11 mouse cellular contexts compared by ENCODE assay signal in genomic region chr11:4678700-4679440, GRCm38 (mm10). TPM values are rescaled to one million over a fixed set of nuclear protein-coding genes. Genes with fewer than 3 reads are reported as not detected.
DNase-seq lines count a peak whose midpoint lies in the region; ATAC-seq and TF ChIP-seq lines count a peak whose summit lies in the region.
"Had no signal": no experiment of that assay in that cellular context is flagged by ENCODE, and none has a peak within 500 bp of the region (broad histone marks: within the 10 kb centered on the region; RNA-seq: fewer than 3 reads in every experiment).

No protein-coding gene starts in this region.

- intact Hi-C loops in left cerebral cortex, postnatal 25 days (cut with DNase I): loop anchor here (1.0 kb wide), 1 partner anchor 18 kb away; no protein-coding TSS in a partner anchor

- H3K4me1 ChIP-seq in stomach, embryonic 15.5 days: peaks cover 13% of the 10 kb centered on the region; the same call in 1 of the 2 replicates
- no peaks in the 10 kb centered on the region for H3K4me1 ChIP-seq in stomach, postnatal 0 days (replicated peaks; ENCODE audit: control insufficient read depth, insufficient read depth)

- no peak overlapping the region for H3K9ac ChIP-seq in stomach, embryonic 15.5 days
- no peak overlapping the region for H3K9ac ChIP-seq in stomach, postnatal 0 days (ENCODE audit: low read length)

- H3K4me2 ChIP-seq in stomach, embryonic 15.5 days: no peak overlapping the region
- H3K4me2 ChIP-seq in stomach, postnatal 0 days (replicated peaks; ENCODE audit: low read depth): no peak overlapping the region

- no peaks in the 10 kb centered on the region for H3K27me3 ChIP-seq in stomach, embryonic 15.5 days (replicated peaks)
- no peaks in the 10 kb centered on the region for H3K27me3 ChIP-seq in stomach, postnatal 0 days (ENCODE audit: control insufficient read depth, insufficient read depth, low read length)

- no peak for TF ChIP-seq EP300 in stomach, postnatal 0 days (optimal IDR thresholded peaks at IDR 0.05)

- DNase-seq in adrenal gland, adult 2 months: peak; percentile 24
- DNase-seq in adrenal gland, postnatal 4 days (ENCODE audit: low spot score in 2 of 2): no peak
- DNase-seq in stomach, postnatal 0 days (ENCODE audit: low spot score): no peak
- peak; percentile 62 to 92 for DNase-seq in left cerebral cortex, postnatal 25 days (ENCODE audit: low spot score in 2 of 2)
- DNase-seq in telencephalon, adult 2 months (ENCODE audit: low read depth, low spot score): peak; percentile 79
- DNase-seq in B cell, adult 2 months: no peak
- DNase-seq in cerebellum, adult 9-10 months: no peak
- DNase-seq: kidney, adult 11 months had no signal

- ATAC-seq in stomach, embryonic 15.5 days (ENCODE audit: insufficient read depth, low FRiP score, low read depth): no peak
- no peak for ATAC-seq in stomach, postnatal 0 days (ENCODE audit: low FRiP score, low TSS enrichment)

- no peak for TF ChIP-seq CTCF in stomach, postnatal 0 days (IDR thresholded peaks at IDR 0.05; ENCODE audit: low read depth)

- no peak overlapping the region for H3K4me3 ChIP-seq in stomach, embryonic 15.5 days (replicated peaks)
- no peak overlapping the region for H3K4me3 ChIP-seq in stomach, postnatal 0 days (ENCODE audit: low read depth, low read length)

- H3K27ac ChIP-seq in stomach, embryonic 15.5 days: 0 out of 2 replicates have a peak overlapping the region, but pooled peaks have one; percentile 8
- no peak overlapping the region for H3K27ac ChIP-seq in stomach, postnatal 0 days (replicated peaks)

- 64% methylated on average over 13 of the region's 13 CpGs for WGBS in stomach, embryonic 15.5 days
- 67% methylated on average over 13 of the region's 13 CpGs for WGBS in stomach, postnatal 0 days

- peaks cover 40% of the 10 kb centered on the region for H3K36me3 ChIP-seq in stomach, embryonic 15.5 days
- peaks cover 6% of the 10 kb centered on the region; the same call in 1 of the 2 replicates for H3K36me3 ChIP-seq in stomach, postnatal 0 days (ENCODE audit: control insufficient read depth, insufficient read depth, low read length)

- no peaks in the 10 kb centered on the region for H3K9me3 ChIP-seq in stomach, embryonic 15.5 days
- H3K9me3 ChIP-seq in stomach, postnatal 0 days (ENCODE audit: control insufficient read depth, low read length): no peaks in the 10 kb centered on the region

RNA-seq across cellular contexts. Expression of gene Uqcr10, which starts 25.3 kb away (rescaled TPM):
- total RNA-seq in adrenal gland, adult 2 months (2021): 1,000 to 10,000 TPM in 1 of 2 experiments, 100 to 1,000 TPM in 1; 942 to 1,033 TPM
- 916 and 1,226 TPM in 2 replicates for polyA plus RNA-seq in adrenal gland, adult 2 months (2012; rRNA removed)
- 100 to 1,000 TPM; 558 to 634 TPM for total RNA-seq in adrenal gland, postnatal 4 days (2021)
- polyA plus RNA-seq in stomach, embryonic 15.5 days (2015; fragmentation: Nextera tagmentation; extraction: Ambion mirVana): 920 and 1,051 TPM in 2 replicates
- 1,477 and 1,517 TPM in 2 replicates for polyA plus RNA-seq in stomach, postnatal 0 days (2015; fragmentation: Nextera tagmentation; extraction: Ambion mirVana)
- total RNA-seq in left cerebral cortex, postnatal 25 days (2021): 100 to 1,000 TPM; 379 to 407 TPM

RNA-seq across cellular contexts. Expression of gene Zmat5, which starts 25.6 kb away (rescaled TPM):
- 10 to 100 TPM; 45.6 to 60.6 TPM for total RNA-seq in adrenal gland, adult 2 months (2021)
- 52.9 and 67.8 TPM in 2 replicates for polyA plus RNA-seq in adrenal gland, adult 2 months (2012; rRNA removed)
- total RNA-seq in adrenal gland, postnatal 4 days (2021): 10 to 100 TPM; 45.4 to 45.7 TPM
- 62.8 and 68.1 TPM in 2 replicates for polyA plus RNA-seq in stomach, embryonic 15.5 days (2015; fragmentation: Nextera tagmentation; extraction: Ambion mirVana)
- 57.4 and 63.5 TPM in 2 replicates for polyA plus RNA-seq in stomach, postnatal 0 days (2015; fragmentation: Nextera tagmentation; extraction: Ambion mirVana)
- 10 to 100 TPM; 27.8 to 30.8 TPM for total RNA-seq in left cerebral cortex, postnatal 25 days (2021)

RNA-seq across cellular contexts. Expression of gene Ascc2, which starts 41.3 kb away (rescaled TPM):
- total RNA-seq in adrenal gland, adult 2 months (2021): 10 to 100 TPM; 46.3 to 51.5 TPM
- 10.7 and 12.8 TPM in 2 replicates for polyA plus RNA-seq in adrenal gland, adult 2 months (2012; rRNA removed)
- 10 to 100 TPM; 37.9 to 40.1 TPM for total RNA-seq in adrenal gland, postnatal 4 days (2021)
- 31.5 and 36.5 TPM in 2 replicates for polyA plus RNA-seq in stomach, embryonic 15.5 days (2015; fragmentation: Nextera tagmentation; extraction: Ambion mirVana)
- 20.2 and 21.4 TPM in 2 replicates for polyA plus RNA-seq in stomach, postnatal 0 days (2015; fragmentation: Nextera tagmentation; extraction: Ambion mirVana)
- total RNA-seq in left cerebral cortex, postnatal 25 days (2021): 10 to 100 TPM; 18.8 to 18.9 TPM

RNA-seq across cellular contexts. Expression of gene Gm11032, which starts 59.0 kb away (rescaled TPM):
- not detected for total RNA-seq in adrenal gland, adult 2 months (2021)
- polyA plus RNA-seq in adrenal gland, adult 2 months (2012; rRNA removed): not detected in 2 replicates
- not detected for total RNA-seq in adrenal gland, postnatal 4 days (2021)
- not detected in 2 replicates for polyA plus RNA-seq in stomach, embryonic 15.5 days (2015; fragmentation: Nextera tagmentation; extraction: Ambion mirVana)
- not detected in 2 replicates for polyA plus RNA-seq in stomach, postnatal 0 days (2015; fragmentation: Nextera tagmentation; extraction: Ambion mirVana)
- total RNA-seq in left cerebral cortex, postnatal 25 days (2021): not detected
- total RNA-seq: megakaryocyte, adult 5-6 weeks had no signal
- polyA plus RNA-seq: gonadal fat pad, adult 2 months had no signal

Comparison
In these comparisons a context has a peak if more than half of its experiments do, and no peak if none do; other contexts are left out.
1. DNase-seq: peak in adrenal gland, adult 2 months (single experiment), left cerebral cortex, postnatal 25 days (2 of 2) and telencephalon, adult 2 months (single experiment); none in adrenal gland, postnatal 4 days (0 of 2), stomach, postnatal 0 days (single experiment), B cell, adult 2 months (0 of 2) and cerebellum, adult 9-10 months (single experiment).